Mouse (Mus musculus): ENCODE measurements around the gene Celf6. TPM values are rescaled to one million over a fixed set of nuclear protein-coding genes. Genes with fewer than 3 reads are reported as not detected.

Gene Celf6
- total RNA-seq, 2 experiments from 2014 or later: 36.2 to 36.4 TPM

Other genes starting within 250 kb of the Celf6 start
- 10 to 100 TPM; 29.9 to 32.1 TPM for gene Bbs4, start 224.4 kb upstream of the Celf6 start, total RNA-seq (2021)
- gene Arih1, start 91.3 kb upstream of the Celf6 start, total RNA-seq (2021): 100 to 1,000 TPM in 1 of 2 experiments, 10 to 100 TPM in 1; 95.9 to 110 TPM
- 10 to 100 TPM; 30.4 to 34.8 TPM for gene Hexa, start 38.4 kb upstream of the Celf6 start, total RNA-seq (2021)
- 1 to 10 TPM; 1.6 to 1.7 TPM for gene Tmem202, start 38.1 kb upstream of the Celf6 start, total RNA-seq (2021)
- gene Parp6, start 39.4 kb downstream of the Celf6 start, total RNA-seq (2021): 100 to 1,000 TPM; 177 to 180 TPM
- gene Pkm, start 78.5 kb downstream of the Celf6 start, total RNA-seq (2021): 100 to 1,000 TPM; 761 to 808 TPM
- gene Gramd2, start 102.2 kb downstream of the Celf6 start, total RNA-seq (2021): 10 to 100 TPM; 12.8 to 14.7 TPM
- 1 to 10 TPM; 5.1 to 6.8 TPM for gene Senp8, start 172.8 kb downstream of the Celf6 start, total RNA-seq (2021)
- 10 to 100 TPM; 69.7 to 78.4 TPM for gene Myo9a, start 173.0 kb downstream of the Celf6 start, total RNA-seq (2021)